Mouse (Mus musculus): Measurements from ENCODE around the gene Man1a2. TPM values are rescaled to one million over a fixed set of nuclear protein-coding genes. Genes with fewer than 3 reads are reported as not detected.

The Man1a2 gene
- 61.4 and 65.1 TPM in 2 replicates for polyA plus RNA-seq (2014; fragmentation: Nextera tagmentation; extraction: Ambion mirVana)

DNA sequence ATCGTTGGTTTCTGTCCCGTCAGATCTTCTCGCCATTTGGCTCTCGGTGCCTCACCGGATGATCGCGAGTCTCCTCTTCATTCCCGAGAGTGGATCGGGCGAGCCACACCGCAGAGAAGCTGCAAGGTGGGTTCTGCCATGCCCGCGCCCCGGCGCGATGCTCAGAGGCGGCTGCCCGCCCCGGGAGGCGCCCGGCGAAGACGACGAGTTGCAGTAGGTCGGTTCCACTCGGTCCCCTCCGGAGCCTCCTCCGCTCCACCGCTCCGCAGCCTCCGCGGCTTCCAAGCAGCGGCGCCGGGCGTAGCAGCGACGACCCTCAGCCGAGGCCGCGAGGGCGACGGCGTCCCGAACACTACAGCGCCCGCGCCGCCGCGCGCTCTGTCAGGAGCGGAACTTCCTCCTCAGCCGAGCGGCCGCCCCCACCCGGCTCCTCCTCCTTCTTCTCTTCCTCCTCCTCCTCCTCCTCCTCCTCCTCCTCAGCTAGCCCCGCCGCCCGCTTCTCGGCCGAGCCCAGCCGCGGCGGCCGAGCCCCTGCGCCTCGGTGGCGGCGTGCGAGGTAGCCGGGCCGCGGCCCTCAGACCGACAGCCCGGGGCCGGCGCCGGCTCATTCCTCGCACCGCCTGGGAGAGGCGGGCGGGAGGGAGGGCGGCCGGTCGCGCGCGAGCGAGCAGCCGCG is at the start of gene Man1a2:
Man1a2 (minus strand) TSS at position 417 of the 676 bp plus-strand sequence.
- peak within 1 kb of the TSS; percentile 88 for H3K4me2 ChIP-seq (ENCODE audit: low read depth, low read length, severe bottlenecking)
- peaks cover 3% of the 10 kb centered on the region; the same call in 1 of the 2 replicates for H3K4me1 ChIP-seq (replicated peaks; ENCODE audit: control insufficient read depth, insufficient read depth, low read length)
- peak within 1 kb of the TSS; percentile 97 for H3K27ac ChIP-seq (ENCODE audit: low read depth, low read length)
- peak within 1 kb of the TSS; percentile 77 for H3K4me3 ChIP-seq (ENCODE audit: low read depth, low read length)
- H3K36me3 ChIP-seq (ENCODE audit: control insufficient read depth, insufficient read depth, low read length), result no peaks in the 10 kb centered on the region
- H3K9me3 ChIP-seq (ENCODE audit: control insufficient read depth, low read length), result no peaks in the 10 kb centered on the region
- H3K27me3 ChIP-seq (ENCODE audit: control insufficient read depth, insufficient read depth, low read length), result no peaks in the 10 kb centered on the region
- WGBS, result under 1% methylated on average over 82 of the region's 92 CpGs
- DNase-seq (ENCODE audit: low spot score), result peak; percentile 89
- ATAC-seq (replicated peaks; ENCODE audit: low FRiP score), result peak; percentile 90
- H3K9ac ChIP-seq (ENCODE audit: low read length), result peak within 1 kb of the TSS; percentile 92

- Histone ChIP-seq H3K9me3 (ENCODE audit: control insufficient read depth, low read length) (no peaks in the 10 kb centered on the region), H3K4me3 (ENCODE audit: low read depth, low read length) (no peak overlapping the region), H3K27ac (ENCODE audit: low read depth, low read length) (no peak overlapping the region), H3K36me3 (ENCODE audit: control insufficient read depth, insufficient read depth, low read length) (no peaks in the 10 kb centered on the region), H3K9ac (ENCODE audit: low read length) (no peak overlapping the region), H3K4me1 (replicated peaks; ENCODE audit: control insufficient read depth, insufficient read depth, low read length) (no peaks in the 10 kb centered on the region), H3K27me3 (ENCODE audit: control insufficient read depth, insufficient read depth, low read length) (no peaks in the 10 kb centered on the region), H3K4me2 (ENCODE audit: low read depth, low read length, severe bottlenecking) (no peak overlapping the region)
- no peak for ATAC-seq (replicated peaks; ENCODE audit: low FRiP score)
- 79% methylated on average over 12 of the region's 12 CpGs for WGBS
- DNase-seq (ENCODE audit: low spot score), result no peak
Measured at GRCm38 (mm10) chr3:100734482-100735154, 49.3 kb upstream of the Man1a2 start.

GRCm38 (mm10) chr3:100731896-100732295 is 46.6 kb upstream of the Man1a2 start:
- no peaks in the 10 kb centered on the region for H3K36me3 ChIP-seq (ENCODE audit: control insufficient read depth, insufficient read depth, low read length)
- no peak for ATAC-seq (replicated peaks; ENCODE audit: low FRiP score)
- H3K4me3 ChIP-seq (ENCODE audit: low read depth, low read length), result no peak overlapping the region
- no peak overlapping the region for H3K27ac ChIP-seq (ENCODE audit: low read depth, low read length)
- H3K9ac ChIP-seq (ENCODE audit: low read length), result no peak overlapping the region
- no peaks in the 10 kb centered on the region for H3K4me1 ChIP-seq (replicated peaks; ENCODE audit: control insufficient read depth, insufficient read depth, low read length)
- no peak for DNase-seq (ENCODE audit: low spot score)
- no peaks in the 10 kb centered on the region for H3K27me3 ChIP-seq (ENCODE audit: control insufficient read depth, insufficient read depth, low read length)
- WGBS, result 91% methylated on average over 11 of the region's 11 CpGs
- H3K4me2 ChIP-seq (ENCODE audit: low read depth, low read length, severe bottlenecking), result no peak overlapping the region
- H3K9me3 ChIP-seq (ENCODE audit: control insufficient read depth, low read length), result no peaks in the 10 kb centered on the region

DNA sequence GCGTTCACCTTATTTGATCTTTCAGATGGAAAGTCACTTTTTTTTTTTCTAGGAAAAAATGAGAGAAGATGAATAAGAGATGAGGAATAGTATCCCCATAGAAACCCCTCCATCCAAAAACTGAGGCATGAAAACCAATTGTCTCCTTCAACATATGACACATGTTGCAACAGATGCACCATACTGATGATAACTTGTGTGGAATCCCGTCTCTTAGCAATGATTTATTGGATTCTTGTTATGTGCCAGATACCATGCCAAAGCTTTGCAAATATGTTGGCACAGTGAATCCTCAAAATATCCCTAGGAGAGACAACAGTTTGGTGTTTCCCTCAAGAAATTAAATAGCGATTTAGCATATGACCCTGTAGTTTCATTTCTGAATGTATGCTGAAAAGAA is 46.0 kb upstream of the Man1a2 start:
- H3K4me1 ChIP-seq (replicated peaks; ENCODE audit: control insufficient read depth, insufficient read depth, low read length), result no peaks in the 10 kb centered on the region
- H3K36me3 ChIP-seq (ENCODE audit: control insufficient read depth, insufficient read depth, low read length), result no peaks in the 10 kb centered on the region
- H3K4me3 ChIP-seq (ENCODE audit: low read depth, low read length), result no peak overlapping the region
- H3K27ac ChIP-seq (ENCODE audit: low read depth, low read length), result no peak overlapping the region
- no peaks in the 10 kb centered on the region for H3K9me3 ChIP-seq (ENCODE audit: control insufficient read depth, low read length)
- DNase-seq (ENCODE audit: low spot score) (no peak), ATAC-seq (replicated peaks; ENCODE audit: low FRiP score) (no peak)
- H3K4me2 ChIP-seq (ENCODE audit: low read depth, low read length, severe bottlenecking), result no peak overlapping the region
- no peak overlapping the region for H3K9ac ChIP-seq (ENCODE audit: low read length)
- WGBS, result 90% methylated on average over 3 of the region's 3 CpGs
- H3K27me3 ChIP-seq (ENCODE audit: control insufficient read depth, insufficient read depth, low read length), result no peaks in the 10 kb centered on the region

GRCm38 (mm10) chr3:100728008-100728712 is 42.9 kb upstream of the Man1a2 start:
- Histone ChIP-seq H3K4me2 (ENCODE audit: low read depth, low read length, severe bottlenecking) (no peak overlapping the region), H3K27me3 (ENCODE audit: control insufficient read depth, insufficient read depth, low read length) (no peaks in the 10 kb centered on the region), H3K4me3 (ENCODE audit: low read depth, low read length) (no peak overlapping the region), H3K9me3 (ENCODE audit: control insufficient read depth, low read length) (no peaks in the 10 kb centered on the region), H3K36me3 (ENCODE audit: control insufficient read depth, insufficient read depth, low read length) (no peaks in the 10 kb centered on the region), H3K4me1 (replicated peaks; ENCODE audit: control insufficient read depth, insufficient read depth, low read length) (no peaks in the 10 kb centered on the region), H3K9ac (ENCODE audit: low read length) (no peak overlapping the region), H3K27ac (ENCODE audit: low read depth, low read length) (no peak overlapping the region)
- ATAC-seq (replicated peaks; ENCODE audit: low FRiP score) (no peak), DNase-seq (ENCODE audit: low spot score) (no peak)
- WGBS, result 89% methylated on average over 4 of the region's 4 CpGs

DNA sequence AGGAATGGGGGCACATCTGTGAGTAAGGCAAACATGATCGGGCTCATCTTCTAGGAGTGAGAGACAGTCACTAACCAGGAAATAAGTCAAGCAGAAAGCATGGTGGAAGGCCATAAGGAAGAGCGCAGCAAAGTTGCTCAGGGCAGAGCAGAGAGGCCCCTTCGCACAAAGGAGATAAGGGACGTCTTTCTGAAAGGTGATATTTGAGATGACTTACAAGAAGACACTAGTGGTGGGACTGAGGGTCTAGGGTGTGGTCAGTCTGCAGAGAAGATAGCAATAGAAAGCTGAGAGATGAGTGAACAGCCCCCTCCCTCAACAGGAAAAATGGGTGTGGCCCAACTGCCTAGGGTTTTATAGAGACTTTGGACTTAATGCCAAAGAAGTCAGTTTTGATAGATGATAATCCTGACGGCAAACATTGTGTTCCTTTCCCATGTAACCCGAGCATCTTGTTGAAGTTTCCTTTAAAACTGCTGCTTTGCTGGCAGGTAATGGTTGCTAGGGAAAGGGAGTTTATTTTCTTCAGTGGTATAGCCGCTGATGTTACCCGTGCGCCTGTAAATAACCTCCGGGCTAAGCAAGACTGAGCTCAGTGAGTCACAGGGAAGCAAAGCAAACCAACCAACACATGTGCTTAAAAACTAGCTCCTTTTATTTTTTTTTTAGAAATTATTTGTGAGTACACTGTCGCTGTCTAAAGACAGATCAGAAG is 40.8 kb upstream of the Man1a2 start:
- no peak overlapping the region for H3K4me2 ChIP-seq (ENCODE audit: low read depth, low read length, severe bottlenecking)
- WGBS, result 92% methylated on average over 11 of the region's 11 CpGs
- H3K9me3 ChIP-seq (ENCODE audit: control insufficient read depth, low read length), result no peaks in the 10 kb centered on the region
- H3K27me3 ChIP-seq (ENCODE audit: control insufficient read depth, insufficient read depth, low read length), result no peaks in the 10 kb centered on the region
- no peak overlapping the region for H3K4me3 ChIP-seq (ENCODE audit: low read depth, low read length)
- H3K9ac ChIP-seq (ENCODE audit: low read length), result no peak overlapping the region
- H3K36me3 ChIP-seq (ENCODE audit: control insufficient read depth, insufficient read depth, low read length), result no peaks in the 10 kb centered on the region
- ATAC-seq (replicated peaks; ENCODE audit: low FRiP score) (no peak), DNase-seq (ENCODE audit: low spot score) (no peak)
- no peaks in the 10 kb centered on the region for H3K4me1 ChIP-seq (replicated peaks; ENCODE audit: control insufficient read depth, insufficient read depth, low read length)
- no peak overlapping the region for H3K27ac ChIP-seq (ENCODE audit: low read depth, low read length)

DNA sequence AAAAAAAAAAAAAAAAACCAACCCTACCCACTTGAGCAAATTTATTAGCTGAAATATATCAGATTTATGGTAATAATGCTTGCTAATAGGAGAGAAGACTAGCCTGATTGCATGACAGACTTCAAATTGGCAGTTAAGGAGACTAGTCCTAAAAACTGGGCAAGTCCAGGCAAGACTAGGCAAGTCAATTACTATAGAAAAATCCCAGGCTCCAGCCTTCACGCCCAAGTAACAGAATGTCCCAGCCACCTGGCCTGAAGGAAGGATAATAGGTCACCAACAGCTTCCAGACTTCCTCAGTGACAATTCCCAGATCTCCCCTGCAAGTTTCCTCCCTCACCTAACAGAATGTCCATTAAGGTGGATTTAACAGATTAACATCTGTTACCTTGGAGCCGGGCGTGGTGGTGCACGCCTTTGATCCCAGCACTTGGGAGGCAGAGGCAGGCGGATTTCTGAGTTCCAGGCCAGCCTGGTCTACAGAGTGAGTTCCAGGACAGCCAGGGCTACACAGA is 35.5 kb upstream of the Man1a2 start:
- Histone ChIP-seq H3K9me3 (ENCODE audit: control insufficient read depth, low read length) (no peaks in the 10 kb centered on the region), H3K4me2 (ENCODE audit: low read depth, low read length, severe bottlenecking) (no peak overlapping the region), H3K27me3 (ENCODE audit: control insufficient read depth, insufficient read depth, low read length) (no peaks in the 10 kb centered on the region), H3K4me1 (replicated peaks; ENCODE audit: control insufficient read depth, insufficient read depth, low read length) (no peaks in the 10 kb centered on the region), H3K27ac (ENCODE audit: low read depth, low read length) (no peak overlapping the region), H3K9ac (ENCODE audit: low read length) (no peak overlapping the region), H3K36me3 (ENCODE audit: control insufficient read depth, insufficient read depth, low read length) (no peaks in the 10 kb centered on the region), H3K4me3 (ENCODE audit: low read depth, low read length) (no peak overlapping the region)
- DNase-seq (ENCODE audit: low spot score) (no peak), ATAC-seq (replicated peaks; ENCODE audit: low FRiP score) (no peak)
- WGBS, result 91% methylated on average over 5 of the region's 5 CpGs

DNA sequence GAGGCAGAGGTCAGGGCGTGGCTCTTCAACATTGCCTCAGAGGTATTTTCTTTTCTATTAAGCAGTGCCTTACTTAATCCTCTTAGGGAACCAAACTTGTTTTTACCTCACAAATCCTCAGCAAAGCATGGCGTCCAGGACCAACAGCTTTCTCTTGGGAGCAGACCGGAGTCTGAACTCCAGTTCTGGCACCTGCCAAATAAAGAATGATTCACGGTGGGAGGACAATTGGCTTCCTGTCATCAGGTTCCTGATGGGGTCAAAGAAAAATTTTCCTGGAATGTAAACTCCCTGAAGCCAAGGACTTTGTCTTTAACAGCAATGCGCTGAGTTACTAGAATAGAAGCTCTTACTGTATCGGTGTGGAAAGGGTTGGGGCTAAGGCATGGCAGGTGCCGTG is 30.9 kb upstream of the Man1a2 start:
- H3K27ac ChIP-seq (ENCODE audit: low read depth, low read length), result no peak overlapping the region
- H3K4me1 ChIP-seq (replicated peaks; ENCODE audit: control insufficient read depth, insufficient read depth, low read length), result no peaks in the 10 kb centered on the region
- no peaks in the 10 kb centered on the region for H3K27me3 ChIP-seq (ENCODE audit: control insufficient read depth, insufficient read depth, low read length)
- no peak for ATAC-seq (replicated peaks; ENCODE audit: low FRiP score)
- H3K9me3 ChIP-seq (ENCODE audit: control insufficient read depth, low read length), result no peaks in the 10 kb centered on the region
- H3K4me3 ChIP-seq (ENCODE audit: low read depth, low read length), result no peak overlapping the region
- H3K4me2 ChIP-seq (ENCODE audit: low read depth, low read length, severe bottlenecking), result no peak overlapping the region
- WGBS, result 67% methylated on average over 7 of the region's 7 CpGs
- no peak for DNase-seq (ENCODE audit: low spot score)
- H3K9ac ChIP-seq (ENCODE audit: low read length), result no peak overlapping the region
- H3K36me3 ChIP-seq (ENCODE audit: control insufficient read depth, insufficient read depth, low read length), result no peaks in the 10 kb centered on the region
